Mouse (Mus musculus) thymus, postnatal 0 days (tissue): ENCODE results near the gene Gm28048. TPM values are rescaled to one million over a fixed set of nuclear protein-coding genes. Genes with fewer than 3 reads are reported as not detected.
A peak's percentile ranks its signal among the peaks of the same experiment; 100 is the strongest.

Experiments
- DNase-seq: peaks from one replicate; pipeline ENCODE4 v3.0.0-alpha.2; 2015; ENCODE audit warnings: low spot score
- polyA plus RNA-seq: library from polyadenylated mRNA; unstranded; fragments of >200 nt; fragmentation: Nextera tagmentation; extraction: Ambion mirVana; gene quantifications from 2 replicates; pipeline ENCODE4 v1.2.1, GENCODE M21; 2015

Gm28048 gene
- polyA plus RNA-seq, 1 experiment from 2014 or later = 44.0 TPM

DNA sequence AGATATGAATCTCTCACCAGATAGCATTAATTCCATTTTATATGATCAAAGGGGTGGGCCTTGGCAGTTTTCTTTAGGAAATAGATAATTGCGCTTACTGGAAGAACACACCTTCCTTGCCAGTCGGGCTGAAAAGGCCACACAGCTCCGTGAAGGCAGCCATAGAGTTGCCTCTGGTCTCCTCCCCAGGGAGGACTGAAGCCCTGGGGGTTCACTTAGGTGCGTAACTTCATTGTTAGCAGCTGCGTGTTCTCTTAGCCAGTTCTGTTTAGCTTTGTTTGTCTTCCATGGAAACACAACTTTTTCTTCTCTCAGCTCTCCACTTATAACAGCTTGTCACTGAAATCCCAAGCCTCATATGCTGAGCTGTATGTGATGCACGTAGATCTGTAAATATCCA, 89.4 kb downstream of the Gm28048 start:
- DNase-seq = no peak

DNA sequence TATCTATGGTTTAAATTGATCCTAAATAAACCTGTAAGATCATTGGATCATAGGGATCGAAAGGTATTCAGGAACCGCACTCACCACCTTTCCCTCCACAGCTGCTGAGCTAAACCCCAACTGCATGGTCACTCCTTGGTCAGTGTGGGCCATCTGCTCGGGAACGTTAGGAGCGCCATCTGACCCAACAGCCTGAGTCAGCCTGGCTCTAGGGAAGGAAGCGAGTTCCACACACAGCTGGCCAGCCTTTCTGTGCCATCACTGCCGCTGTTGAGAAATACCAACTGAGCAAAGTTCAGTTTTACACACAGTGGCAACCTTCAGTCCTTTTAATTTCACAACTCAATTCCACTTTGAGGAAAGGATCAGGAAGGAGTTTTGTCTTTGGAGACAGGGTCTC, 90.0 kb downstream of the Gm28048 start:
- DNase-seq = no peak

DNA sequence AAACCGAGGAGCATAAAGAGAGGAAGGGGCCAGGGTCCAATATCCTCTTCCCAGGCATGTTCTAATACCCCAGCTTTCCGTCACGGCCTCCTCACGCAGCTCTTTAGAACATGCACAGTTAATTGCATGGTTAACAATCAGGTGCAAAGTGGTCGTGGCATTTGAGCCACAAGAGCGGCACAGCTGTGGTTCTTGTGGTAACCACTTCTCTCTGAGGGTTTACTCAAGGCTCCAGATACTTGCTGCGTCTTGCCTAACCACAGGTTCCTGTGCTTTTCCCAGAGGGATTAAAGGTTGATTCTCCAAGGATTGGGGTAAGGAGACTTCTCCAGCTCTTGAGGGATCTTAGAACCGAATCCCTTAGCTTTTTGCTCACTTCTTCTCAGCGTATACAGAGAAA, 90.6 kb downstream of the Gm28048 start:
- DNase-seq = peak; percentile 25

DNA sequence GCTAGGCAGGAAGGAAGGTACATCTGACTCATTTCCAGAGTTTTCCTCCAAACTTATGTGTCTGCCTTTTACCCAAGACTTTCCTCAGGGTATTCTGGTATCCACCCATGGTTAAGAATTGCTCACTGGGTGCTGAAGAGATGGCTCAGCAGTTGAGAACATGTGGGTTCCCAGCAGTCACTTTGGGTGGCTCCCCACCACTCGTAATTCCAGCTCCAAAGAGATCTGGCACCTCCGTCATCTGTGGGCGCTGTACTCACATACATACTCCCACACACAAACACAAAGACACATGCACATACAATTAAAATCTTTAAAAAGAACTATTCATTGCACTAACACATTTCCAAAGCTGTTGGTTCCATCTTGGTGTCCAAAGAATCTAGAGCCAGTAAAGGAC, 92.7 kb downstream of the Gm28048 start:
- DNase-seq = no peak

DNA sequence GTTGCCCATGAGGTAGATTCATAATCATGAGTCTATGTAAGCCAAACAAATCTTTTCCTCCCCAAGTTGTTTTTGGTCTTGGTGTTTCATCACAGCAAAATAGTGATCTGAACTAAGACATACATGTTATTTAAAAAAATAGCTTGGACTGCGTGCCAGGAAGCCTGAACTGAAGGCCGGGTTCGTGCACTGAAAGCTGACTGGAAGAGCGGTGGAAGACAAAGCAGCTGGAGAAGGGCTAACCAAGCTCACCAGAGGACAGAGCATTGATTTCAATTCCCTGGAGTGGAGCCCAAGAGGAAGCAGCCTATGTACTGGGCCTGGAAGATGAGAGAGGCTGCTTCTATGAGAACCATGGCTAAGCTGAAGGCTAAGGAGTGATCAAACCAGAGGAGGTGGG, 94.9 kb downstream of the Gm28048 start:
- DNase-seq = no peak

DNA sequence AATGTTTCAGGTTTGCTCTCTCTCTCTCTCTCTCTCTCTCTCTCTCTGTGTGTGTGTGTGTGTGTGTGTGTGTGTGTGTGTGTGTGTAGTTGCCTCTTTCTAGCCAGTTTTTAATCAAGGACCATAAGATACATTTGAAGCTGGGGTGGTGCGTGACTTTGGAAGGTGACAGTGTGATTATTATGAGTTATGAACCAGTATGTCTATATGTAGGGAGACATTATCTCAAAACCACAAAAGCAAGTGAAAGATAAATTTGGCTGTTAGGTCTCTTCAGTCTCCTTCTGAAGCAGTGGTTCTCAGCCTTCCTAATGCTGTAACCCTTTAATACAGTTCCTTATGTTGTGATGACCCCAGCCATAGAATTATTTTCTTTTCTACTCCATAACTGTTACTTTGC, 96.5 kb downstream of the Gm28048 start:
- no peak for DNase-seq

DNA sequence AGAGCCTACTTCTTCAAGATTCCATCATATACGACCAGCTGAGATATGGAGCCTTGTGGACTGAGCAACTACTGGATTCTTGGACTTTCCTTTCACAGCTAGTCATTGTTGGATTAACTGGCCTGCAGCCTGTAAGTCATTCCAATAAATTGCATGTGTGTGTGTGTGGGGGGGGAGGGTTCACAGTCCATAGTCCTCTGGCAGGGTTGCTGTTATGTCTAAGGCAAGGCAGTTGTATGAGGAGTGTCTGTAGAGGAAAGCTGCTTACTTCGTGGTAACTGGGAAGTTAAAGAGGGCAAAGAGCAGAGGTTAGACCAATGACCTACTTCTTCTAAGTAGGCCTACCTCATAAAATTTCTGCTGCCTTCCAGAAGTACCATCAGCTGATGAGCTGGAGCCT, 98.2 kb downstream of the Gm28048 start:
- DNase-seq = no peak

DNA sequence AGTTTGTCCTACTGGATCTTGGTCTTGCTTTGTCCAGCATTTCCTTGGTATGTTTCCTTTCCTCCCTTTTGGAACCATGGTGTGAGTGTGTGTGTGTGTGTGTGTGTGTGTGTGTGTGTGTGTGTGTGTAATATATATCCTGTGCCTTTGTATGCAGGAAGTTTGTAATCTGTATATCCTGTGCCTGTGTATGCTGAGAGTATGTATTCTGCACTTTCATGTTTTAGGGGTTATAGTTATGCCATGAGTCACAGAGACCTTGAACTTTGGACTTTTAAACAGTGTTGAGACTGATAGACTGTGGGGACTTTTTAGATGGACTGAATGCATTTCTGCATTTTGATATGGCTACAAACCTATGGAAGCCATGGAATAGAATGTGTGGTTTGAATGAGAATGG, 99.0 kb downstream of the Gm28048 start:
- no peak for DNase-seq

DNA sequence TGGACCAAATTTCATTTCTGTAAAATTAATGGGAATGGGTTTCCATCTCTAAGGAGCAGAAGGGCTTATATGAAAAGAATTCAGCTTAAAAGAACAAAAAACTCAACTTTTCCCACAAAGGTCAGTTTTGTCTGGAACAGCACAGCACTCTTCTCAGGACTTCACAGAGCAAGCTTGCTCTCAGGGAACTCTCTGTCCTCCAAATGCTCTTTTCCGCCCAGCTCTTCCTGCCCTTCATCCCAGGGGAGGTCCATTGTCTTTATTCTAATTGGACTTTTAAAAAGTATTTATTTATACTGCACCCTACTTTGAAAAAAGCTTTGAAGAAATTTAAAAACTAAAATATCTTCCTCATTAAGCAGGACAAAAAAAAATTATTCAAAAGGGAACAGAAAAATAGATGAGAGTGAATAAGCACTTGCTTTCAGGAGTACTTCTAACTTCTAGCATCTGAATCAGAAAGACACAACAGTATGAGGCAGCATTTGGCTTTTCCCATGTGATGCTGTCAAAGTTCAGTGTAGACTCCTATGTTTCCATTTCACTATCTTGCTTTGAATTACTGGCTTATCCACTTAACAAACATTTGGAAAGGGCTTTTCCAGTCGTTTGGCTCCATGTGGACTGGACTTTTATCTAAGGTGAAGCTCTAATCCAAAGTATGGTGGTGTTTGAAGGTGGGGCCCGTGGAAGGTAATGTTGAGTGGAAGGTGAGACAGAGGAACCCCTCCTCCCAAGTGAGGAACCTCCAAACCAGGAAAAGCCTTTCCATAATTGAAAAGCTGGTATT, 101.3 kb downstream of the Gm28048 start:
- no peak for DNase-seq

DNA sequence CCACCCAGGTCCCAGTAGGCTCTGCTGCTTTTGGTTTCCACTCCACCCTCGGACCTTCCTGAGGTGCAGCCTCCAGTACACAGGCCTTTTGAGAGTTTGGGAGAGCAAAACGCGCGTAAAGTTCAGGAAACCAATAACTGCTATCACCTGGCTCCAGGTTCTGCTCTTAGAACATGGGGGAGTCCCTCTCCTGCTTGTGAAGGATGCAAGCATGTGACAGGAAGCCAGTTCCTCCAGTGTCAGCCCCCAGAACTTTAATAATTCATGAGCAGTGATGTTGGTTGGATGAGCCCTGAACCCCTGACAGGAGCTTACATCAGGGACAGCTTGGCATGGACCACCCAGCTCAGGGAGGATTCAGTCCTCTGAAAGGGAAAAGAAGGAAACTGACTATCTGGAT, 102.2 kb downstream of the Gm28048 start:
- DNase-seq = no peak

DNA sequence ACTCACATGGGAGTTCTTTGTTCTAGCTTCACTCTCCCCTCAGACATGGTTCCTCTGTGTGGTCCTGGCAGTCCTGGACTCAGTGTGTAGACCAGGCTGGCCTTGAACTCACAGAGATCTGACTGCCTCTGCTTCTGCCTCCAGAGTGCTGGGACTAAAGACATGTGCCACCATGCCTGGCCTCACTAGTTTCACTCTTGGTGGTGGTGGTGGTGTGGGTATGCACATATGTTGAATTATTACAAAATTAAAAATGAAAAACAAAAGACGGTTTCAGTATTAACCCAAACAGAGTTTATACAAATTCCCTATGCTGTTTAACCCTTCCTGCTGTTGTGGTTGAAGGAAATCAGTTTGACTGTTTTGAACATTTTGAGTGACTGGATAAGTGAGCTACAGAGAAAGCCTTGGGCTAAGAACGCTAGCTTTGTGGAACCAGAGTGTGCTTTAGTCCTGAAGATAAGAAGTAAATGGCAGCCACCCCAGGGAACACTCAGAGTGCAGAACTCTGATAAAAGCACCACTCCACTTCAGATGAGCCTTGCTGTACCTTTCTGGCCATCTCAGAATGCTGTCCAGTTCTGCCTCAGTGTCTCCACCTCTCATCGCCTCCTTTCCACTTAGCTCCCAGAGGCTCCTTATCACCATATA, 105.1 kb downstream of the Gm28048 start:
- no peak for DNase-seq

DNA sequence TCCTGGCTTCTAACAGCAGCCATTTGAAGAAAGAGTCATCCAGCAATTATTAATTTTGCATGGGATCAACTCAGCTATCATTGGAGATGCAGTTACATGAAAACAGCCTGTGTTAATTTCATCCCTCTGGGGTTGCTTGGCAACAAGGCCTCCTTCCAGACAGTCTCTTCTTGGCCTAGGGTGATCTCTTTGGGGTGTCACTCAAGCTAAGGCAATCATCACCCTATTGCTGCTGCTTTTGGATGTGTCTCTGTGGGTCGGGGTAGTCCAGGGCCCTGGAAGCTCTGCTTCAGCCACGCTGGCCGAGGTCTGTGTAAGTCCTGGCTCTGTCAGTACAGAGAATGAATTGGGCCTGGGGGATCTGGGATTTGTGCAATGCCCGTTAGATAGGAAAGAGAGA, 106.6 kb downstream of the Gm28048 start:
- no peak for DNase-seq

DNA sequence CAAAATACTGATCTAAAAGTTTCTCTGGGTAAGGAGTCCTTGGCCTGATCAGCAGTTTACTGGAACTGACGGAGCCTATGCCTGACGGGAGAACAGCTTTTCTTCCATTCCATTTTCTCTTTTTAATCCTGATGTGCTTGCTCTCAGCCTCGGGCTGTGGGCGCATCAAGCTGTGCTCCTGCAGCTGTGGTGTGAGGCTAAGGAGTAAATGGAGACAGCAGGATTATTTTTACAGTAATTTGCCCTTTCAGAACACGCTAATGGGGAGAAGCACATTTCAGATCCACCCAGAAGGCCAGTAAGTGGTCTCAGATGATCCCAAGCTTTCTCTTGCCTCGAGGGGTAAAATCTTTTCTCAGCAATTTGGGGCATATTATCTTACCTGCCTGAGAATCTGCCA, 107.1 kb downstream of the Gm28048 start:
- DNase-seq = no peak

DNA sequence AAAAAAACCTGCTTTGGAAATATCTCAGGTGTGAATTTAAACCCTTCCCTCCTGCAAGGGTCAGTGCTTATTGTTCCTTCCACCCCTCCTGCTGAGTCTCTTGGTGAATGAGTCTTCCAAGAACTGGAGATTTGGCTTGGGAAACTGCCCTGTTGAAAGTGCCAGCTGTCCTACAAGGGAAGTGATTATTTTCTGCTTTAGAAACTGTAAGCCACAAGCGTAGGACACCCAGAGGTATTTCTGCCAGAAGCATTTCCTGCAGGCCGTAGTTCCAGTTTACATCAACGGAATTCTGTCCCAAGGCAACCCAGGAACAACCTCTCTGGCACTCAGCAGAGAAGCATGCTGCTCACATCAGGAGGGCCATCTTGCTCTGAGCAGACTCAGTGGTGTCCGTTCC, 108.5 kb downstream of the Gm28048 start:
- DNase-seq = no peak

DNA sequence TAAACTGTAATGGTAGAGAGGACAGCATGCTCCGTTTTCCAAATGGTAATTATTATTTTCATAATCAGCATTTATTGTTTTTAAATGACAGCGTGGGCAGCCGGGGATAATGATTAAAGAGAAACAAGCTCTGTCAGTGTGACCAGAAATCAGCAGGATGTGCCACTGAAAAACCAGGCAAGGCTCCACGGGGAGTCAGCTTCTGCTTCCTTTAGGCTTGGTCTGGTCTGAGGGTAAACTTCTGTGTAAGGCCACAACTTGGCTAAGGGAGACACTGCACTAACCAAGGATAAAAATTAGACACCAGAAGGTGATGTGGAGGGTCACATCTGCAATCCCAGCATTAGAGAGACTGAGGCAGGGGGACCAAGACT, 109.6 kb downstream of the Gm28048 start:
- DNase-seq = no peak

DNA sequence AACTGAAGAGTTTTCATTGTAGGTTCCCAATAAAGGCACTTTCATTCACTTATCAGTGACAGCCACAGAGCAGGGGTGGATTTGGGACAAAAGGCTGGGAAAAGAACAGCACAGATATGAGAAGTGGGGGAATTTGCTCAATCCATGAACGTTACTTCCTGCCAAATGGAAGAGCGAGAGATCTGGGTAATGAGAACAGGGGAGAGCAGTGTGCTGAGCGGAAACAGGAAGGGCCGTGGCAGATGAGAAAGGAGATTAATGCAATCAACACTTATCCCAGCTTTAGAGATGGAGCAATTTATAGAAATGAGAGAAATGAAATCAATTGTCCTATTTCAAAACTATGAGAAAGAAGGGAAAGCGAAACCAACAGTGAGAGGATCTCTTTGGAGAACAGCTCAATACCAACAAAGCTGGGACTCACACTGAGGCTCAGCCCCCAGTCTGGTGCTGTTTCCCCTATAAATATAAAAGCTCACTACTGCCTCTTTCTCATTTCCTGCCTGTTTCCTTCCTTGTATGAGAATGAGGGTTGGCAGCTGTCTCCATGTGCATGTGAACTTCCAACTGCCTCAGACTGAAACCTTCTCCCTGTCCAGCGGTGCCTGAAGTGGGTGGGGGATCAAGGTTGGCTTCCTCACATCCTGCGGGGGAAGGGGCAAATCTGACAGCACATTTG, 110.1 kb downstream of the Gm28048 start:
- peak; percentile 54 for DNase-seq

DNA sequence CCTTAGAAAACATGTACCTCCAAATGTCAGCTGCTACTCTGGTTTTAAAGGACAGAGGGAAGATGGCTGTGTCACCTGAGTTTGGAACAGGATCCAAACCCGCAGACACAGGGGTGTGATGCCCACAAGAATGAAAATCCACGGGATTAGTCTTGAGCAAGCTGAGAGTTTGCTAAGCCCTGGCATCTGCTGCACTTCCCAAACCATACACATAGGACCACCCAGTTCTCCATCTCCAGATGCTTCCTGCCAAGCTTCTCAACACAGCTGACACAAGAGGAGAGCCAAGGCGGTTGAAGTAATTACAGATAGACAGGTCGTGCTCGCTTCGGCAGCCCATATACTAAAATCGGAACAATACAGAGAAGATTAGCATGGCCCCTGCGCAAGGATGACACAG, 113.3 kb downstream of the Gm28048 start:
- DNase-seq = no peak

DNA sequence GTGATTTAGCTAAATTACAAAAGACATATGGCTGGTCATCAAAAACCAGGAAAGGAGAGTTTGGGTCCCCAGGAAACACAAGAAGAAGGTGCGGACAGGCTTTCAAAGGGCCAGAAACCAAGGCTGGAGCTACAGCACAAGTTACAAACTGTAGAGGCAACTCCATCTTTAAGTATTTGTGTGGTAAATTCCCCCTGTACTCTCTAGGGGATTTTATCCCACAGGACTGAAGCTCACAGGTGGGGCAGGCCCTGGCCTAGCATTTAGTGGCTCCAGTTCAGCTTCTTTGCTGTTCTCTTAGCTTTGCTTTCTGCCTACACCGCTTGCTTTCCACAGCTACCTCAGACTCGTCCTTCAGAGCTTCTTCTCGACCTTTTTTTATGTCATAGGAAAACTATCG, 114.2 kb downstream of the Gm28048 start:
- no peak for DNase-seq

DNA sequence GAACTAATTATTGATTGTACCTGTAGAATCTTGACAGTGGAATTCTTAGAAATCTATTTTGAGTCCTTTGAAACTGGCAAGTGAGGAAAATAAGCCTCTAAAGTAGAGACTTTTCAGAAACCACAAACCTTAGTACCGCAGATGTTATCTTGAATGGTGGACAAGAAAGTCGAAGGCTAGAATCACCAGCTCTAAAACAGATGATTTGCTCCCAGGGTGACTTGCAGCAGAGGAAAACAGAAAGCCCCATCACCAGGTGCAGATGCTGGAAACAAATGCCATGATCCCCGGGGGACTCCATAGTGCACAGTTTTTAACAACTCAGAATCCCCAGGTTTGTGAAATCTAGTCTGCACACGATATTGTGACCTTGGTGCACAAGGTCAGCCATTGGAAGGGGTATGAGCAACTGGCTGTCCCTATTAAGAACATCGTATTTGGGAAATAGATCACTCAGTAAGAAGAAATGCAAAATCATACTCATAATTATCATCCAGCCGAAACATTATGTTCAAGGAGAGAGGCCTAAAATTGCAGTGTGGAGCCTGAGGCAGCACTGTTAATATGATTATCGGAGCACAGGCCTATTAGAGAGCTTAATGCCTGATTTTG, 116.1 kb downstream of the Gm28048 start:
- no peak for DNase-seq

DNA sequence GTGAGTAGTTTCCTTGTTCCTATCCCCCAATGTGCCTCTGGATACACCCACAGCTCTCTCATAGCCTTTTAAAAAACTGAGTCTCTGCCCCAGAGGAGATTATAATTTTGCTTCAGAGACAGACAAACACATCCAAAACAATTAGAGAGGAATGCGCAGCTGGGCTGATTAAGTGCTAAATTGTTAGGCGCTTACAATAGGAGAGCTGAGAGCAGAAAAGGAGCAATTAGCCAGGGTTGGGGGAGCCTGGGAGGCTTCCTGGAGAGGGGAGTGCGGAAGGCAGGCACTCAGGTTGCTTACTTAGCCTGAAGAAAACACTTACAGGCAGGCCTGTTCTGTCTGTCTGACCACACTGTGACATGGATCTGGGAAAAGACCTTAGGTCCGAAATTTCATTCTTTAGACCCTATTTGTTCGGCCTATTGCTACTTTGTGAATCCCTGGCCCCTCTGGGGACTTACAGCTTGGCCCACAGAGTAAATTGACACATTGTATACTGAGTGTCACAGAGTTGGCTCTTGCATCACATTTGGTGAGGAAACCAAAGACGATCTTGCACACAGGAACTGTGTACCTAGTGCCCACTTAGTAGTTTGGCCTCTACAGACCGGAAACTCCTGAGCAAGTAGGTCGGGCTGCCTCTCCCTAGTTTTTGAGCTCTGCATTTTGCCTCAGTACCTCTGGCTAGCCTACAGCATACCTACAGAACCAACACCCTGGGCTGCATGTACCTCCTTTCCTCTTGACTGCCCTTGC, 117.4 kb downstream of the Gm28048 start:
- DNase-seq = no peak

DNA sequence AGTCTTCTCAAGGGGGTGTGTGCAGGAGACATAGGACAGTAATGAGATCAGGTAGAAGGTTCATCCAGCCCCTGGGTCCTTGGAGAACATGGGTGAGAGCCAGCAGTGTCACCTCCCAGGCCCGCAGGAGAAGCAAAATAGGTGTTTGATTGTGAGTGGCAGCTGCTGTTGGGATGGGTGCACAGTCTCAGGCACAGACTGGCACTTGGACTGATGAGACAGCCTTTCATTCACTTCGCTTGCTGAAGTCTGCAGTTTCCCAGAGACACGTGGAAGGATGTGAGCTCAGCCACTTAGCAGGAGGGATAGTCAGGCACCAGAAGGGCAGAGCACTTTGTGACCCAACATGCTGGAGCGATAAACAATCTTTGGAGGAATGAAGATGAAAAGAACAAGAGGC, 118.3 kb downstream of the Gm28048 start:
- no peak for DNase-seq

DNA sequence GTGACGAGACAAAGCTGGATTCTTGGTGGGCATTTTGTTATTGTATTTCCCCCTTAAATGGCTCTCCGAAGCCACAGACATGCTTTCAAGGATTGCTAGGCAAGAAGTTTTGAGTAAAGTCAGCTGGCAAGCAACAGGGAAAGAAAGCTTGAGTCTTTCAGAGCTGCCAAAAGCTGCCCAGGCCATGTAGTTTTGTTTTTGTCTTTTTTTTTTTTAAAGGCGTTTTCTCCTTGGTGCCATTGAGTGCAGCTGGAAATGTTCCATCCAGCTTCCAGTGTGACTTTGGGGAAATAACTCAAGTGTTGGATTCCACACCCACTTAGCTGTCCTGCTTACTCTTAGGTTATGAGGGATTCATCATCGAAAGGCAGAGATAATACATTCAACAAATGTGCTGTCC, 120.6 kb downstream of the Gm28048 start:
- DNase-seq = no peak
